Mouse (Mus musculus) lung, postnatal 0 days (tissue): ENCODE measurements around the gene Lztfl1.

ENCODE experiments used
- CTCF ChIP-seq: IDR thresholded peaks from 2 replicates; pipeline ENCODE4 v1.5.1; 2016; ENCODE audit warnings: antibody characterized with exemption, mild to moderate bottlenecking
- EP300 ChIP-seq: IDR thresholded peaks from 2 replicates; pipeline ENCODE4 v1.6.1; 2016; ENCODE audit warnings: antibody characterized with exemption, mild to moderate bottlenecking, control low read depth

DNA sequence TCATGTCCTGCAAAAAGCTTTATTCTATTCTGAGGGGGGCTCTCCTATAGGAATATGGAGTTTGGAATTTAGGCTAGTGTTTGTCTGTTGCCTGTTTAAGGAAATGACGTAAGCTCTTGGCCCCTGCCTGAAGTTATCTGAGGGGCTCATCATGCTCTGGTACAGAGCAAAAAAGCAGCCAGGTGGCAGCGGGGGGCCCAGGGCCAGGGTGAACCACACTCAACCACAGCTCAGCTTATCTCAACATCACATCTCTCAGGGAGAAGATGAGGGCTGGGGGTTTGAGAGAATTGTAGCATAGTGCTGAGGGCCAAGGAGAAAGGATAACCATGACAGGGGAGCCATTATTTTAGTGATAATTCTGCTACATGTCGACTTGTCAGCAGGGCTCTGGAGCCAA is 39.3 kb upstream of the Lztfl1 start:
- TF ChIP-seq EP300 (no peak), CTCF (no peak)
